Mouse (Mus musculus): ENCODE data around the gene Cntn2. TPM values are rescaled to one million over a fixed set of nuclear protein-coding genes. Genes with fewer than 3 reads are reported as not detected.

The Cntn2 gene
- polyA plus RNA-seq, 1 experiment from 2014 or later, result 83.8 TPM

- H3K4me2 ChIP-seq (replicated peaks), result peak overlapping the region; percentile 19; the same call in 1 of the 2 replicates
- WGBS, result 5% methylated on average over 10 of the region's 10 CpGs
These were observed 17.2 kb downstream of the Cntn2 start for GRCm38 (mm10) chr1:132525832-132526231.

GRCm38 (mm10) chr1:132523920-132524319 lies 19.1 kb downstream of the Cntn2 start:
- Histone ChIP-seq H3K4me3 (no peak overlapping the region), H3K9me3 (replicated peaks) (no peaks in the 10 kb centered on the region), H3K27ac (no peak overlapping the region), H3K4me2 (replicated peaks) (no peak overlapping the region), H3K36me3 (peaks cover 38% of the 10 kb centered on the region), H3K4me1 (peaks cover 21% of the 10 kb centered on the region), H3K9ac (no peak overlapping the region), H3K27me3 (0 out of 2 replicates have a peak, but pooled peaks cover 2% of the 10 kb centered on the region)
- 31% methylated on average over 4 of the region's 4 CpGs for WGBS
- ATAC-seq (ENCODE audit: low FRiP score), result no peak

More at GRCm38 (mm10) chr1:132525832-132526231, 17.2 kb downstream of the Cntn2 start:
- Histone ChIP-seq H3K4me1 (peaks cover 31% of the 10 kb centered on the region), H3K4me3 (no peak overlapping the region), H3K9me3 (replicated peaks) (no peaks in the 10 kb centered on the region), H3K36me3 (peaks cover 33% of the 10 kb centered on the region; the same call in 1 of the 2 replicates), H3K9ac (peak overlapping the region; percentile 39), H3K27ac (peak overlapping the region; percentile 80), H3K27me3 (0 out of 2 replicates have a peak, but pooled peaks cover 2% of the 10 kb centered on the region)
- ATAC-seq (ENCODE audit: low FRiP score), result peak; percentile 33; the same call in 1 of the 2 replicates

DNA sequence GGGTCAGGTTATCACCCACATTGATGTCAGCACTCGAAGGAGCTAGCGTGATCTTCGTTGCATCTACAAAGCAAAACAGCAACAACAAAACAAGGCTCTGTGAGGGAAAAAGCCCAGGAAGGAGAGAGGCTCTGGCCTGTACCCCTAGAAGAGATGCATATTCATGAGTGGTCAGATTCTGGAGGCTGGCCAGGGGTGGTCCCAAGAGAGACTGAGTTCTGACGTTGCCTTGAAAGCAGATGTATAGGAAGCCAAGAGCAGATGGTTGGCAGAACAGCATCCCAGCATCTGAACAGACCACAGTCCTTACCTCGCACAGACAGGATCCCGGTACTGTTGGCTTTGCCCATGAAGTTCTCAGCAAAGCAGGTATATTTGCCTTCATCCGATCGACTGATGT lies 20.0 kb downstream of the Cntn2 start:
- 0 out of 2 replicates have a peak, but pooled peaks have one; percentile 11 for ATAC-seq (ENCODE audit: low FRiP score)
- no peaks in the 10 kb centered on the region for H3K9me3 ChIP-seq (replicated peaks)
- WGBS, result 85% methylated on average over 8 of the region's 8 CpGs

DNA sequence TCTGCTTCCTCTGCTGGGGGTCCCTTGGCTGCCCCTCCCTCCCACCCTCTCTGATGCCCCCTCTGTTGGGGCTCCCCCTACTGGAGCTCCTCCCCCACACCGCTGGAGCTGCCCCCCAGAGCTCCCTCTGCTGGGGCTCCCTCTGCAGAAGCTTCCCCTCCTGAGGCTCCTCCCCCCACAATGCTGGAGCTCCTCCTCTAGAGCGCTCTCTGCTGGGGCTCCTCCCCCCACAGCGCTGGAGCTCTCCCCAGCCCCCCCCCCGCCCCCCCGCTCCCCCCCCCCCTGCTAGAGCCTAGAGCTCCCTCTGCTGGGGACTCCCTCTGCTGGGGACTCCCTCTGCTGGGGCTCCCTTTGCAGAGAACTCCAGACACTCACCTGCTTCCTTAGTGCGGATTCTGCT lies 22.3 kb downstream of the Cntn2 start:
- no peaks in the 10 kb centered on the region for H3K9me3 ChIP-seq (replicated peaks)
- H3K27me3 ChIP-seq, result 0 out of 2 replicates have a peak, but pooled peaks cover 2% of the 10 kb centered on the region
- no peak for ATAC-seq (ENCODE audit: low FRiP score)
- no peak overlapping the region for H3K4me3 ChIP-seq
- WGBS, result 33% methylated on average over 1 of the region's 6 CpGs
- H3K27ac ChIP-seq, result no peak overlapping the region
- H3K36me3 ChIP-seq, result peaks cover 36% of the 10 kb centered on the region
- H3K4me2 ChIP-seq (replicated peaks), result no peak overlapping the region
- peaks cover 9% of the 10 kb centered on the region for H3K4me1 ChIP-seq
- no peak overlapping the region for H3K9ac ChIP-seq

More for the DNA sequence above, 20.0 kb downstream of the Cntn2 start:
- H3K36me3 ChIP-seq, result peaks cover 40% of the 10 kb centered on the region
- H3K9ac ChIP-seq, result no peak overlapping the region
- H3K27me3 ChIP-seq, result 0 out of 2 replicates have a peak, but pooled peaks cover 2% of the 10 kb centered on the region
- H3K4me1 ChIP-seq, result peaks cover 21% of the 10 kb centered on the region
- no peak overlapping the region for H3K4me2 ChIP-seq (replicated peaks)
- H3K4me3 ChIP-seq, result no peak overlapping the region
- no peak overlapping the region for H3K27ac ChIP-seq

DNA sequence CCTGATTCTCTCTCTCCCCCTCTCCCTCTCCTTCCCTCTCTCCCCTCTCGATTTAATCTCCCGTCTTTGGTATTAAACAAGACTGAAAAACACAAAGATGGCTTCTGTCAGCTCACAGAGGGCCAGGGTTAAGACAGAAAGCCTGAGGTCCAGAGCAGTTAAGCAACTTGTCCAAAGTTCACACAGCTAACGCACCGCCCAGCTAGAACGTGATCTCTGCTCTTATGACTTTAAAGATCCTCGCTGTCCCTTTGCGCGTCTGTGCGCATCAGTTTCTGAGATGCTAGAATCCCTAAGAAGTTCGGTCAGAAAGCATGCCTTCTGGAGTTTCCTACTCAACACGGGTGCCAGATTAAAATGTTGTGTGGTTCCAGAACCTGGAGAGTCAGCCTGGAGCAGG lies 23.3 kb downstream of the Cntn2 start:
- no peak overlapping the region for H3K9ac ChIP-seq
- ATAC-seq (ENCODE audit: low FRiP score), result no peak
- H3K27me3 ChIP-seq, result 0 out of 2 replicates have a peak, but pooled peaks cover 2% of the 10 kb centered on the region
- H3K9me3 ChIP-seq (replicated peaks), result no peaks in the 10 kb centered on the region
- 93% methylated on average over 11 of the region's 11 CpGs for WGBS
- peaks cover 44% of the 10 kb centered on the region for H3K36me3 ChIP-seq
- H3K27ac ChIP-seq, result no peak overlapping the region
- H3K4me2 ChIP-seq (replicated peaks), result no peak overlapping the region
- H3K4me1 ChIP-seq, result peaks cover 7% of the 10 kb centered on the region; the same call in 1 of the 2 replicates
- H3K4me3 ChIP-seq, result no peak overlapping the region

DNA sequence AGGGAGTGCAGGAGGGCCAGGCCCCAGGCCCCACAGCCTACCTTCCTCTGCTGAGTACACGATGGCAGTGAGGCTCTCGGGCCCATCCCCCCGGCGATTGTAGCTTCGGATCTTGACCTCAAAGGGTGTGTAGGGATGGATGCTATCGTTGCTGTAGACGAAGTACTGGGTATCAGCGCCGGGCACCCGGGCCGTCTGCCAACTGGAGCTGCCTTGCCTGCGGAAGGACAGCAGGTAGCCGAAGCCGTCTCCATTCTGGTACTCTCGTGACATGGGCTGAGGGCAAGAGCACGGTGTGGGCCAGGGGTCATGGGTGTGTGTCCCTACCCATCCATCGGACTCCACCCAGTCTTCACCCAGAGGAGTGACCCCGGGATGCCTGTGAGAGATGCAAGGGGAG lies 24.4 kb downstream of the Cntn2 start:
- no peak overlapping the region for H3K4me2 ChIP-seq (replicated peaks)
- no peaks in the 10 kb centered on the region for H3K9me3 ChIP-seq (replicated peaks)
- 86% methylated on average over 18 of the region's 18 CpGs for WGBS
- no peak for ATAC-seq (ENCODE audit: low FRiP score)
- 0 out of 2 replicates have a peak, but pooled peaks cover 2% of the 10 kb centered on the region for H3K27me3 ChIP-seq
- no peak overlapping the region for H3K9ac ChIP-seq
- peaks cover 49% of the 10 kb centered on the region for H3K36me3 ChIP-seq
- peaks cover 9% of the 10 kb centered on the region; the same call in 1 of the 2 replicates for H3K4me1 ChIP-seq
- H3K4me3 ChIP-seq, result no peak overlapping the region
- no peak overlapping the region for H3K27ac ChIP-seq

- H3K9ac ChIP-seq, result no peak overlapping the region
- no peak for ATAC-seq (ENCODE audit: low FRiP score)
- 93% methylated on average over 11 of the region's 11 CpGs for WGBS
- H3K27me3 ChIP-seq, result 0 out of 2 replicates have a peak, but pooled peaks cover 2% of the 10 kb centered on the region
- H3K4me2 ChIP-seq (replicated peaks), result no peak overlapping the region
- no peak overlapping the region for H3K4me3 ChIP-seq
- no peak overlapping the region for H3K27ac ChIP-seq
- H3K36me3 ChIP-seq, result peaks cover 37% of the 10 kb centered on the region
- H3K4me1 ChIP-seq, result 0 out of 2 replicates have a peak, but pooled peaks cover 6% of the 10 kb centered on the region
- H3K9me3 ChIP-seq (replicated peaks), result no peaks in the 10 kb centered on the region
These were observed 26.3 kb downstream of the Cntn2 start for GRCm38 (mm10) chr1:132516776-132517175.

DNA sequence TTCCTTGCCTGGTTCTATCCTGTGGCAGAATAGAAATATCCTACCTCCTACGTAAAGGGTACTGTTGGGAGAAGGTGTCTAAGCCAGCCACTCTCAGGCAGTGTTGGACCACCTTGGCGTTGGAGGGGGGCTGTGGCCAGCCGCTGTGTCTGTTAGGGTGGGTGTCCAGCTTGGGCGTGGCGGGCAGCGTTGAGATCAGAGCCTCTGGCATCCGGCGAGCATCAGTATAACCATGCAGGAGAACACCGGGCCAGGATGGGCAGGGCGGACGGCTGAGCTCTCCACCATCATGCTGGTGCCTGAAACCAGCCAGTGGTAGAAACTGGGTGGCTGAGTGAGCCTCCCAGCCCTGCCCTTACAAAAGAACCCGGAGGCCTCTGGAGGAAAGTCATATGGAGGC lies 27.7 kb downstream of the Cntn2 start:
- no peak overlapping the region for H3K4me3 ChIP-seq
- H3K36me3 ChIP-seq, result peaks cover 32% of the 10 kb centered on the region
- H3K4me1 ChIP-seq, result peaks cover 13% of the 10 kb centered on the region
- no peak overlapping the region for H3K27ac ChIP-seq
- H3K9me3 ChIP-seq (replicated peaks), result no peaks in the 10 kb centered on the region
- no peak overlapping the region for H3K4me2 ChIP-seq (replicated peaks)
- no peak for ATAC-seq (ENCODE audit: low FRiP score)
- H3K9ac ChIP-seq, result no peak overlapping the region
- WGBS, result 91% methylated on average over 12 of the region's 12 CpGs
- H3K27me3 ChIP-seq, result no peaks in the 10 kb centered on the region

DNA sequence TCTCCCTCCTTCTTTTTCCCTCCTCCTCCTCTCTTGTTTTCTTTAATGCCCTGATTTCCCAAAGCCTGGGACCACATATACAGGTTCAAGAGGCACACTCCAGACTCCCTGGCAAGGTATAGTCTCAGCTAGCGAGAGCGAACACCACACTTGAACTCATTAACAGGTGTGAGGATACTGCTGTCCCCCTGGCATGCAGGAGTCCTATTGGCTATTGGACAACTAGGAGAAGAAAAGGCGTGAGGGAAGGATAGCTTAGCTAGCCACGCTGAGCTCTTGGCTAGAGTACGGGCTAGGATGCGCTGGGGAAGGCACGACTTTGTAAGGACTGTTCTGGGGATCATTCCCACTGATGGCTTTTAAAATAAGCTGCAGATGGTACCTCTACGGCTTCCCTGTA lies 30.9 kb downstream of the Cntn2 start:
- no peak for ATAC-seq (ENCODE audit: low FRiP score)
- Histone ChIP-seq H3K4me1 (peaks cover 18% of the 10 kb centered on the region), H3K27me3 (no peaks in the 10 kb centered on the region), H3K9ac (no peak overlapping the region), H3K4me3 (no peak overlapping the region), H3K4me2 (replicated peaks) (no peak overlapping the region), H3K27ac (0 out of 2 replicates have a peak overlapping the region, but pooled peaks have one; percentile 9), H3K9me3 (replicated peaks) (no peaks in the 10 kb centered on the region), H3K36me3 (peaks cover 28% of the 10 kb centered on the region)
- 80% methylated on average over 8 of the region's 8 CpGs for WGBS

DNA sequence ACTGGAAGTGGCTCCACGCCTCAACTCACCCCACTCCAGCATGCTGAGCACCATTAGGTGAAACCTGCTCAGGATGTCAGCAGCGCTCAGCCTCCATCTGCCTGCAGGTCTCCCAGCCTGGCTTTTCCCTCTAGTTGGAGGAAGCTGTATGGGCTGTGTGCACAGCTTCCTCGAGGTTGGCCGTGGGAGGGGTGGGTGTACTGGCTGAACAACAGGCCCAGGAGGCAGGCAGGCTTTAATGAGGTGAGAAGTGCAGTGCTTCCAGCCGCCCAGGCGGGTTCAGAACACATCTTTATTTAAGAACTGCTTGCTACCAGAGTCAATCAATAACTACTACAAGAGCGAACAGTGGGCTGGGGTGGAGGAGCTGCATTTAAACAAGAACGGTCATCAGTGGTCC lies 31.5 kb downstream of the Cntn2 start:
- Histone ChIP-seq H3K27ac (peak overlapping the region; percentile 9; the same call in 1 of the 2 replicates), H3K36me3 (peaks cover 33% of the 10 kb centered on the region), H3K27me3 (no peaks in the 10 kb centered on the region), H3K4me2 (replicated peaks) (no peak overlapping the region), H3K4me3 (no peak overlapping the region), H3K4me1 (peaks cover 18% of the 10 kb centered on the region), H3K9ac (no peak overlapping the region), H3K9me3 (replicated peaks) (no peaks in the 10 kb centered on the region)
- 51% methylated on average over 8 of the region's 8 CpGs for WGBS
- ATAC-seq (ENCODE audit: low FRiP score), result peak; percentile 46

DNA sequence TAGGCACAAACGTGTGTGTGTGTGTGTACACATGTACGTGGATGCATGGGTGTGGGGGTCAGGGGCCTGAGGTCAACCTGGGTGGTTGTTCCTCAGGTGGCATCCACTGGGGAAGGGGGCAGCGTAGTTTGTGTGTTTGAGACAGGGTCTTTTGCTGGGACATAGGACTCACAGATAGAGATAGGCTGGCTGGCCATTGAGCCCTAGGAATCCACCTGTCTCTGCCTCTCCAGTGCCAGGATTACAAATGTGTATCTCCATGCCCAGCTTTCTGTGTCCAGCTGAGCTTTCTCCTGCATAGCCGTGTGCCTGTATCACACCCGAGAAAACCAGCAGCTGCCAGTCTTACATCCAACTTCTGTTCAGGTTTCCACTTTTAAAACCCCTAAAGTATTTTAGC lies 33.3 kb downstream of the Cntn2 start:
- 93% methylated on average over 5 of the region's 5 CpGs for WGBS
- Histone ChIP-seq H3K27ac (peak overlapping the region; percentile 30; the same call in 1 of the 2 replicates), H3K4me1 (peaks cover 18% of the 10 kb centered on the region), H3K4me2 (replicated peaks) (no peak overlapping the region), H3K36me3 (peaks cover 35% of the 10 kb centered on the region), H3K27me3 (no peaks in the 10 kb centered on the region), H3K9ac (no peak overlapping the region), H3K9me3 (replicated peaks) (no peaks in the 10 kb centered on the region), H3K4me3 (no peak overlapping the region)
- ATAC-seq (ENCODE audit: low FRiP score), result no peak

- 96% methylated on average over 7 of the region's 7 CpGs for WGBS
- no peak overlapping the region for H3K27ac ChIP-seq
- H3K4me1 ChIP-seq, result peaks cover 11% of the 10 kb centered on the region
- ATAC-seq (ENCODE audit: low FRiP score), result no peak
- no peak overlapping the region for H3K4me3 ChIP-seq
- H3K36me3 ChIP-seq, result peaks cover 54% of the 10 kb centered on the region
- H3K9me3 ChIP-seq (replicated peaks), result no peaks in the 10 kb centered on the region
- H3K9ac ChIP-seq, result no peak overlapping the region
- no peak overlapping the region for H3K4me2 ChIP-seq (replicated peaks)
- no peaks in the 10 kb centered on the region for H3K27me3 ChIP-seq
These were observed 36.4 kb downstream of the Cntn2 start for GRCm38 (mm10) chr1:132506656-132507055.

DNA sequence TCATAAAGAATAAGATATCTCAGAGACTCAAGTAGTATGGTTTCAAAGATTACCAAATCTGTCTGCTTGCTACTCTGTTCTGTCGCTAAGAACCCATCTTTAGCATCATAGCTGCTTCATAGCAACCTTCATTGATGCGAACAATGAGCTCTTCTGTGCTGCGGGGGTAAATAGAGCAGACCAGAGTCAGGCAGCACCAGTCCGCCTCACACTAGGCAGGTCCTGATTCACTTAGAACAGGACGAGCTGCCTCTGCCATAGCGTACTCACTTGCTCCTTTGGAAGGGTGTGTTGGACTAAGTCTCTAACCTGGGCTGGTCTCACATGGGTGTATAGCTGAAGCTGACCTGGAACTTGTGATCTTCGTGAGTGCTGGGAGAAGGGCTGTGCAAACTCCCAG lies 37.0 kb downstream of the Cntn2 start, which contains the start of gene Tmem81:
Gene Tmem81, plus strand, starts transcription at position 173 of the 400 bp plus-strand sequence.
- Histone ChIP-seq H3K27me3 (no peaks in the 10 kb centered on the region), H3K4me3 (no peak within 1 kb of the TSS), H3K36me3 (peaks cover 60% of the 10 kb centered on the region), H3K4me1 (peaks cover 5% of the 10 kb centered on the region; the same call in 1 of the 2 replicates), H3K9ac (no peak within 1 kb of the TSS), H3K9me3 (replicated peaks) (no peaks in the 10 kb centered on the region), H3K27ac (no peak within 1 kb of the TSS), H3K4me2 (replicated peaks) (no peak within 1 kb of the TSS)
- ATAC-seq (ENCODE audit: low FRiP score), result no peak
- 90% methylated on average over 7 of the region's 7 CpGs for WGBS
